Comparison of ENCODE assay signal across 15 mouse cellular contexts in genomic region chr7:58924975-58925374, GRCm38 (mm10).
A peak's percentile ranks its signal among the peaks of the same experiment; 100 is the strongest.
DNase-seq lines count a peak whose midpoint lies in the region; ATAC-seq lines count a peak whose summit lies in the region.
"Had no signal": no experiment of that assay in that cellular context is flagged by ENCODE, and none has a peak within 500 bp of the region (broad histone marks: within the 10 kb centered on the region; RNA-seq: fewer than 3 reads in every experiment).

No protein-coding gene starts in this region.

- intact Hi-C loops in left cerebral cortex, postnatal 25 days (cut with DNase I) = loop anchor here (2.0 to 5.0 kb wide), 2 partner anchors 80 to 158 kb away; no protein-coding TSS in a partner anchor

- no peak for DNase-seq in frontal cortex, postnatal 25 days (ENCODE audit: low spot score in 2 of 2)
- peak; percentile 2 to 39 for DNase-seq in left cerebral cortex, postnatal 25 days (ENCODE audit: low spot score in 2 of 2)
- DNase-seq in left cerebral cortex, adult 11 months (ENCODE audit: low spot score) = no peak
- no peak for DNase-seq in kidney, postnatal 4 days
- DNase-seq: adrenal gland, adult 2 months; adrenal gland, postnatal 10 days; adrenal gland, postnatal 25 days; cerebellum, adult 11-12 months; cerebellum, adult 2 months; cerebellum, adult 9-10 months; cerebellum, postnatal 10 days; cerebellum, postnatal 25 days had no signal

- peak; percentile 73 for ATAC-seq in frontal cortex, adult (ENCODE audit: low TSS enrichment)
- ATAC-seq: forebrain, embryonic 13.5 days; forebrain, embryonic 16.5 days had no signal

Comparison
In these comparisons a context has a peak if more than half of its experiments do, and no peak if none do; other contexts are left out.
1. DNase-seq: peak in left cerebral cortex, postnatal 25 days (2 of 2); none in frontal cortex, postnatal 25 days (0 of 2), left cerebral cortex, adult 11 months (single experiment) and kidney, postnatal 4 days (0 of 2).